Mouse (Mus musculus) MEL (cell line): ENCODE results near the gene Mon1b.

Experiments used
- BHLHE40 ChIP-seq: IDR thresholded peaks from 2 replicates; pipeline ENCODE4 v1.6.1; 2012; ENCODE audit warnings: low read depth, mild to moderate bottlenecking, inconsistent platforms, low read length, improper control_type of control experiment, borderline replicate concordance
- CHD2 ChIP-seq: IDR thresholded peaks from 2 replicates; pipeline ENCODE4 v1.6.1; 2011; ENCODE audit warnings: low read length, improper control_type of control experiment
- CTCF ChIP-seq, 3 experiments: IDR thresholded peaks in 2 of 3; conservative IDR thresholded peaks in 1 of 3; 2 replicates each; pipeline ENCODE4 v1.5.1; 2011 to 2012; ENCODE audit warnings: low read length in 3 of 3, low read depth in 2 of 3, mild to moderate bottlenecking in 2 of 3, improper control_type of control experiment in 1 of 3, inconsistent platforms in 1 of 3, mixed read lengths in 1 of 3, moderate library complexity in 1 of 3; ENCODE audit not compliant: control insufficient read depth in 1 of 3, insufficient read depth in 1 of 3, poor library complexity in 1 of 3, severe bottlenecking in 1 of 3
- EP300 ChIP-seq, 2 experiments: IDR thresholded peaks; 2 replicates each; pipeline ENCODE4 v1.6.1; 2011; ENCODE audit warnings: improper control_type of control experiment in 2 of 2, low read length in 2 of 2, low read depth in 1 of 2, mild to moderate bottlenecking in 1 of 2
- GATA1 ChIP-seq: IDR thresholded peaks from 2 replicates; pipeline ENCODE4 v1.6.1; 2011; ENCODE audit warnings: low read depth, low read length, improper control_type of control experiment
- POLR2A ChIP-seq, 2 experiments: IDR thresholded peaks; 2 replicates each; pipeline ENCODE4 v1.6.1; 2011 to 2012; ENCODE audit warnings: low read length in 2 of 2, mild to moderate bottlenecking in 2 of 2, control low read depth in 1 of 2, improper control_type of control experiment in 1 of 2, low read depth in 1 of 2, moderate library complexity in 1 of 2; ENCODE audit not compliant: control insufficient read depth in 1 of 2, insufficient read depth in 1 of 2, poor library complexity in 1 of 2
- RCOR1 ChIP-seq: IDR thresholded peaks from 2 replicates; pipeline ENCODE4 v1.6.1; 2012; ENCODE audit warnings: low read depth, mild to moderate bottlenecking, inconsistent platforms, low read length, improper control_type of control experiment
- SIN3A ChIP-seq: IDR thresholded peaks from 2 replicates; pipeline ENCODE4 v1.6.1; 2012; ENCODE audit warnings: low read length, improper control_type of control experiment, inconsistent platforms
- TCF12 ChIP-seq: IDR thresholded peaks from 2 replicates; pipeline ENCODE4 v1.6.1; 2014; ENCODE audit warnings: low read depth, mild to moderate bottlenecking, inconsistent platforms, low read length, improper control_type of control experiment, moderate library complexity
- ZC3H11A ChIP-seq: IDR thresholded peaks from 2 replicates; pipeline ENCODE4 v1.6.1; 2012; ENCODE audit warnings: low read depth, mild to moderate bottlenecking, inconsistent platforms, low read length, improper control_type of control experiment
- ZNF384 ChIP-seq: IDR thresholded peaks from 2 replicates; pipeline ENCODE4 v1.6.1; 2012; ENCODE audit warnings: low read depth, mild to moderate bottlenecking, inconsistent platforms, low read length, improper control_type of control experiment

- TF ChIP-seq TCF12 (no peak), GATA1 (no peak), EP300 (IDR thresholded peaks at IDR 0.05; ENCODE audit: low read depth in 1 of 2, low read length in 2 of 2) (no peak), ZNF384 (no peak), CHD2 (no peak), SIN3A (no peak), CTCF (IDR thresholded peaks at IDR 0.05 in 2 of 3, conservative IDR thresholded peaks at IDR 0.05 in 1 of 3; ENCODE audit: control insufficient read depth in 1 of 3, insufficient read depth in 1 of 3, low read depth in 2 of 3, low read length in 3 of 3, poor library complexity in 1 of 3, severe bottlenecking in 1 of 3) (no peak), POLR2A (IDR thresholded peaks at IDR 0.05; ENCODE audit: control insufficient read depth in 1 of 2, insufficient read depth in 1 of 2, low read depth in 1 of 2, low read length in 2 of 2, poor library complexity in 1 of 2) (no peak), ZC3H11A (no peak), RCOR1 (no peak), BHLHE40 (no peak)
Measured at GRCm38 (mm10) chr8:113673300-113673699, 37.9 kb downstream of the Mon1b start.
